Mouse (Mus musculus): Measurements from ENCODE around the gene Eef1a1. TPM values are rescaled to one million over a fixed set of nuclear protein-coding genes. Genes with fewer than 3 reads are reported as not detected.
A peak's percentile ranks its signal among the peaks of the same experiment; 100 is the strongest.

Gene Eef1a1
- polyA plus RNA-seq (2015; fragmentation: Nextera tagmentation; extraction: Ambion mirVana), result 3,742 and 4,125 TPM in 2 replicates

- Histone ChIP-seq H3K36me3 (ENCODE audit: control insufficient read depth, insufficient read depth) (no peaks in the 10 kb centered on the region), H3K9me3 (ENCODE audit: control insufficient read depth, low read length) (no peaks in the 10 kb centered on the region), H3K4me1 (replicated peaks; ENCODE audit: control insufficient read depth, insufficient read depth, low read length) (peaks cover 5% of the 10 kb centered on the region; the same call in 1 of the 2 replicates), H3K27me3 (replicated peaks; ENCODE audit: control insufficient read depth, insufficient read depth, low read length) (no peaks in the 10 kb centered on the region), H3K27ac (ENCODE audit: low read length) (no peak within 1 kb of the TSS), H3K9ac (replicated peaks; ENCODE audit: low read depth, low read length) (peak within 1 kb of the TSS; percentile 67), H3K4me2 (ENCODE audit: low read length) (peak within 1 kb of the TSS; percentile 71), H3K4me3 (replicated peaks; ENCODE audit: low read length) (peak within 1 kb of the TSS; percentile 40)
- 2% methylated on average over 16 of the region's 20 CpGs for WGBS
- peak; percentile 45; the same call in 1 of the 2 replicates for ATAC-seq
Measured at GRCm38 (mm10) chr9:78488890-78489420, at the start of gene Eef1a1. Eef1a1 (minus strand) TSS chr9:78489151.

GRCm38 (mm10) chr9:78538421-78538820, 49.5 kb upstream of the Eef1a1 start:
- Histone ChIP-seq H3K4me1 (replicated peaks; ENCODE audit: control insufficient read depth, insufficient read depth, low read length) (peaks cover 8% of the 10 kb centered on the region; the same call in 1 of the 2 replicates), H3K36me3 (ENCODE audit: control insufficient read depth, insufficient read depth) (peaks cover 2% of the 10 kb centered on the region; the same call in 1 of the 2 replicates), H3K9ac (replicated peaks; ENCODE audit: low read depth, low read length) (no peak overlapping the region), H3K4me3 (replicated peaks; ENCODE audit: low read length) (no peak overlapping the region), H3K9me3 (ENCODE audit: control insufficient read depth, low read length) (no peaks in the 10 kb centered on the region), H3K27me3 (replicated peaks; ENCODE audit: control insufficient read depth, insufficient read depth, low read length) (no peaks in the 10 kb centered on the region), H3K27ac (ENCODE audit: low read length) (no peak overlapping the region), H3K4me2 (ENCODE audit: low read length) (no peak overlapping the region)
- WGBS, result 79% methylated on average over 6 of the region's 6 CpGs
- no peak for ATAC-seq

GRCm38 (mm10) chr9:78537154-78537873, 48.4 kb upstream of the Eef1a1 start:
- peaks cover 8% of the 10 kb centered on the region; the same call in 1 of the 2 replicates for H3K4me1 ChIP-seq (replicated peaks; ENCODE audit: control insufficient read depth, insufficient read depth, low read length)
- 40% methylated on average over 9 of the region's 9 CpGs for WGBS

GRCm38 (mm10) chr9:78534606-78535005, 45.7 kb upstream of the Eef1a1 start:
- Histone ChIP-seq H3K9me3 (ENCODE audit: control insufficient read depth, low read length) (no peaks in the 10 kb centered on the region), H3K27me3 (replicated peaks; ENCODE audit: control insufficient read depth, insufficient read depth, low read length) (no peaks in the 10 kb centered on the region), H3K9ac (replicated peaks; ENCODE audit: low read depth, low read length) (no peak overlapping the region), H3K4me3 (replicated peaks; ENCODE audit: low read length) (no peak overlapping the region), H3K4me2 (ENCODE audit: low read length) (no peak overlapping the region), H3K4me1 (replicated peaks; ENCODE audit: control insufficient read depth, insufficient read depth, low read length) (peaks cover 8% of the 10 kb centered on the region; the same call in 1 of the 2 replicates), H3K27ac (ENCODE audit: low read length) (no peak overlapping the region), H3K36me3 (ENCODE audit: control insufficient read depth, insufficient read depth) (peaks cover under 1% of the 10 kb centered on the region; the same call in 1 of the 2 replicates)
- WGBS, result 94% methylated on average over 7 of the region's 7 CpGs
- no peak for ATAC-seq

More at GRCm38 (mm10) chr9:78537154-78537873, 48.4 kb upstream of the Eef1a1 start:
- H3K4me3 ChIP-seq (replicated peaks; ENCODE audit: low read length), result no peak overlapping the region
- H3K27ac ChIP-seq (ENCODE audit: low read length), result peak overlapping the region; percentile 39
- no peak overlapping the region for H3K9ac ChIP-seq (replicated peaks; ENCODE audit: low read depth, low read length)
- H3K4me2 ChIP-seq (ENCODE audit: low read length), result no peak overlapping the region
- no peaks in the 10 kb centered on the region for H3K27me3 ChIP-seq (replicated peaks; ENCODE audit: control insufficient read depth, insufficient read depth, low read length)
- H3K9me3 ChIP-seq (ENCODE audit: control insufficient read depth, low read length), result no peaks in the 10 kb centered on the region
- peaks cover 2% of the 10 kb centered on the region; the same call in 1 of the 2 replicates for H3K36me3 ChIP-seq (ENCODE audit: control insufficient read depth, insufficient read depth)
- peak; percentile 93 for ATAC-seq

- ATAC-seq, result no peak
- Histone ChIP-seq H3K36me3 (ENCODE audit: control insufficient read depth, insufficient read depth) (no peaks in the 10 kb centered on the region), H3K9ac (replicated peaks; ENCODE audit: low read depth, low read length) (no peak overlapping the region), H3K27ac (ENCODE audit: low read length) (no peak overlapping the region), H3K4me1 (replicated peaks; ENCODE audit: control insufficient read depth, insufficient read depth, low read length) (peaks cover 8% of the 10 kb centered on the region; the same call in 1 of the 2 replicates), H3K9me3 (ENCODE audit: control insufficient read depth, low read length) (no peaks in the 10 kb centered on the region), H3K4me2 (ENCODE audit: low read length) (no peak overlapping the region), H3K4me3 (replicated peaks; ENCODE audit: low read length) (no peak overlapping the region), H3K27me3 (replicated peaks; ENCODE audit: control insufficient read depth, insufficient read depth, low read length) (no peaks in the 10 kb centered on the region)
- WGBS, result 87% methylated on average over 18 of the region's 18 CpGs
Measured at GRCm38 (mm10) chr9:78533296-78533935, 44.5 kb upstream of the Eef1a1 start.

GRCm38 (mm10) chr9:78532341-78532819, 43.4 kb upstream of the Eef1a1 start:
- 82% methylated on average over 9 of the region's 9 CpGs for WGBS
- no peaks in the 10 kb centered on the region for H3K27me3 ChIP-seq (replicated peaks; ENCODE audit: control insufficient read depth, insufficient read depth, low read length)
- ATAC-seq, result no peak
- no peaks in the 10 kb centered on the region for H3K9me3 ChIP-seq (ENCODE audit: control insufficient read depth, low read length)
- H3K9ac ChIP-seq (replicated peaks; ENCODE audit: low read depth, low read length), result no peak overlapping the region
- no peaks in the 10 kb centered on the region for H3K36me3 ChIP-seq (ENCODE audit: control insufficient read depth, insufficient read depth)
- no peak overlapping the region for H3K4me2 ChIP-seq (ENCODE audit: low read length)
- H3K4me1 ChIP-seq (replicated peaks; ENCODE audit: control insufficient read depth, insufficient read depth, low read length), result peaks cover 11% of the 10 kb centered on the region
- H3K4me3 ChIP-seq (replicated peaks; ENCODE audit: low read length), result no peak overlapping the region
- H3K27ac ChIP-seq (ENCODE audit: low read length), result no peak overlapping the region

GRCm38 (mm10) chr9:78531816-78532215, 42.9 kb upstream of the Eef1a1 start:
- H3K4me1 ChIP-seq (replicated peaks; ENCODE audit: control insufficient read depth, insufficient read depth, low read length), result peaks cover 6% of the 10 kb centered on the region
- H3K27ac ChIP-seq (ENCODE audit: low read length), result no peak overlapping the region
- no peak overlapping the region for H3K4me2 ChIP-seq (ENCODE audit: low read length)
- ATAC-seq, result no peak
- no peaks in the 10 kb centered on the region for H3K36me3 ChIP-seq (ENCODE audit: control insufficient read depth, insufficient read depth)
- H3K9me3 ChIP-seq (ENCODE audit: control insufficient read depth, low read length), result no peaks in the 10 kb centered on the region
- no peak overlapping the region for H3K4me3 ChIP-seq (replicated peaks; ENCODE audit: low read length)
- no peak overlapping the region for H3K9ac ChIP-seq (replicated peaks; ENCODE audit: low read depth, low read length)
- H3K27me3 ChIP-seq (replicated peaks; ENCODE audit: control insufficient read depth, insufficient read depth, low read length), result no peaks in the 10 kb centered on the region
- 45% methylated on average over 5 of the region's 5 CpGs for WGBS

- no peaks in the 10 kb centered on the region for H3K9me3 ChIP-seq (ENCODE audit: control insufficient read depth, low read length)
- 1% methylated on average over 16 of the region's 16 CpGs for WGBS
- H3K4me3 ChIP-seq (replicated peaks; ENCODE audit: low read length), result peak overlapping the region; percentile 52
- peak overlapping the region; percentile 84 for H3K4me2 ChIP-seq (ENCODE audit: low read length)
- H3K27me3 ChIP-seq (replicated peaks; ENCODE audit: control insufficient read depth, insufficient read depth, low read length), result no peaks in the 10 kb centered on the region
- H3K36me3 ChIP-seq (ENCODE audit: control insufficient read depth, insufficient read depth), result no peaks in the 10 kb centered on the region
- peak overlapping the region; percentile 75 for H3K27ac ChIP-seq (ENCODE audit: low read length)
- H3K4me1 ChIP-seq (replicated peaks; ENCODE audit: control insufficient read depth, insufficient read depth, low read length), result peaks cover 3% of the 10 kb centered on the region
- peak overlapping the region; percentile 63 for H3K9ac ChIP-seq (replicated peaks; ENCODE audit: low read depth, low read length)
- ATAC-seq, result peak; percentile 66
Measured at GRCm38 (mm10) chr9:78527767-78528381, 38.9 kb upstream of the Eef1a1 start.
